Mouse (Mus musculus) thymus, postnatal 4 days (tissue): ENCODE data around the gene Ripor2.

Experiments used
- DNase-seq: peaks from one replicate; pipeline ENCODE4 v3.0.0; 2021

The Ripor2 gene

DNA sequence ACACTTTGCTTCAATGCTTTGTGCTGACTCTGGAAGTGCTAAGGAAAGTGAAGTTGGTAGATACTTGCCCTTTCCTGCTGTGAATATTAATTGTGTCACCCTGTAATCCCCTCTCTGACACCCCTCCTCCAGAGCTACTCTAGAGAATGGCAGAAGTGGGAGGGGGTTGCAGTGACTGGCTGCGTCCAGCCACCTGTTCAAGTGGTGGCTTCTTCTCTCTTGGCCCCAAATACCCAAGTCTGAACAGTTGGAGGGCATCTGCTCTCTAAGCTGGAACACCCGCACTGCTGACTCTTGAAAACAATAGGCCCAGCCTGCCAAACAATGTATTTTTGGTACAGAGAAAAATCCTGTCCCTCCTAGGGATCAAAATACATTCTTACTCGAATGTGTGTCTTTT lies 69.0 kb downstream of the Ripor2 start:
- DNase-seq = no peak

- no peak for DNase-seq
Measured at GRCm38 (mm10) chr13:24654919-24655635, 73.1 kb downstream of the Ripor2 start.

DNA sequence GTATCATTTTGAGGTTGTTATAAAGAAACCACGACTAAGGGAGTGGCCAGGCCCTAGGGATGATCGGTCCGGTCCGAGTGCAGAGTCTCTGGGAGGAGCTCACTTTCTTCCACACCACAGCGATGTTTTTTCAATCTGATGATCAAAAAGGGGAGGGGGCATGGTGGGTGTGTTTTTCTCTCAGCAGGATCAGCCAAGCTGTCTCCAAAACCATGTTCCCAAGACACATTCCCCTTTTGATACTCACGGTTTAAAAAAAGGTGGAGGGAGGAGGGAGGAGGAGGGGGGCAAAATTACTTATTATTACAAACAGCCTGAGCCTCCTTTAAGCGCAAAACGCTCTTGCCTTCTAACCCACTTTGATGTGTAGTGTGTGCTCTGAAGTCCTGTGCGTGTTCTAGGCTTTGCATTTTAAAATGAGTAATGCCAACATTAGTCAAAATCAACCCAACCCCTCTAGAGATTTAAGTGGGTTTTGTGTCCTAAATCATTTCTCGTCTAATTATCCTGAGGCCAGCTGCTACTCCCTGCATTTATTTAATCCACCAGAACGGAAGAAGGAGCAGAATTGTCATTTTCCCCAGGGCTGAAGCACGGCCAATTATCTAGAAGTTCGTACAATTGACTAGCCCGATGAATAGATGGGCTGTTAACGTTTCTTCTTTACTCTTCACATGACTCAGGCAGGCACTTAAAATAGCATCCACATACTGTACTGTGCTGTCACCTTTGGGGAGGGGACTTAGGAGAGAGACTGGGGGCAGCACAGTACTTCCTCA lies 74.9 kb downstream of the Ripor2 start:
- no peak for DNase-seq

DNA sequence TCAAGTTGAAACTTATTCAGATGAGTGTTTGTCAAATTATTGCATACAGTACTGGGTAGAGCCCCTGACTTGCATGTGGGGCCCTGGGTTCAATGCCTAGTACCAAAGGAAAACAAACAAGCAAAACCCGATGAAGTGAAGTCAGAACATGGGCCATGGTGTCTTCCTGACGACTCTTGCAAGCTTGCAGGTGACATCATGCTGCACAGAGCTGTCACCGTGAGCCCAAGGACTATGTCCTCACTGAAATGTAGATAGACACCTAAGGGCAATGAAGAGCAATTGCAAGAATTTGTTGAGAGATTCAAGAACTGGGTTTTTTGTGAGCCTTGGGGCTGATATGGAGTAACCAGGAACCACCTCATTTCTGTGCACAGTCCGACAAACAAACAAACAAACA lies 84.8 kb downstream of the Ripor2 start:
- no peak for DNase-seq

- no peak for DNase-seq
Measured at GRCm38 (mm10) chr13:24668556-24668955, 86.6 kb downstream of the Ripor2 start.

DNA sequence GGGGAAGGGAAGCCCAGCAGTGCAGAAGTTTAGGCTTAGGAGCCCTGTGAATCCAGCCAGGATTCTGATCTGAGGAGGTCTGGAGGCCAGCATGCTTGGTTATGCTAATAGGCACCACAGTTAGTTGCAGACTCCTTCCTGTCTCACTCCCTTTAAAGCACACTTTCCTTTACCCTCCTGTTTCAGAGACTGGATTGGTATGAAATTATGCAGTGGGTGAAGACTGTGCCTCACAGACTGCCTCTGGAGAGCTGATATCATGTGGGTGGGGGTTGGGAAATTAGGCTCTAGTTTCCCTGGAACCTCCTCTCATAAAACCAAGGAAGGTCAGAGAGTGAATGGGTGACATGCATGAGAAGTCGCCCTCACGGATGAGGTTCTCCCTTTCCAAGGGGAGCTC lies 88.7 kb downstream of the Ripor2 start:
- no peak for DNase-seq

DNA sequence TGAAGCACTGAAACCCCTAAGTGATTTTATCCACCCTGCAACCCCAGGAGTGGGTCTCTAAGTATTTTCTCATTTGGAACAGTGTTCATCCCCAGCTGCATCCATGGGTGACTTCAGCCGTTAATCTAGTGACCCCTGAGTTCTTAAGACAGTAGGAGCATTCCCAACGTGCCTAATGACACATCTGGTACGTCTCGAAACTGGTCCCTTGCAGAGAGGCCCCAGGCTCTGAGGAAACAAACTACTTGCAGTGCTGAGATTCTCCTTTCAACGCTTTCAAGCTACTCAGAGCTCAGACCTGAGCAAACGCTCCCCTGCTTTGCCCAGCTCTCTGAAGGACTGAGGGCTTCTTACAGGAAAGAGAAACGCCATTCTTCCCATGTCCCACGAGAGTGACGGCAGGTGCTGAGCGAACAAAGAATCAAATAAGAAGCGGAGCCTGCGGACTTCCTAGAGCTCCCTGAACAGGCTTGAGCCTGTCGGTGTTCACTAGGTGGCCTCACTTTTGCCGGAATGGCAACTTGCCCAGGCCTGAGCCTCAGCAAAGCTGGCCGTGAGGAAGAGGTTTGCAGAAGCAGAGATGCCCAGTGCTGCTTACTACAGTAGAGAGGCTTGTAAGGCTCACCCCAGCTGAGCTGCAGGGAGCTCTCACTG lies 97.2 kb downstream of the Ripor2 start:
- no peak for DNase-seq

DNA sequence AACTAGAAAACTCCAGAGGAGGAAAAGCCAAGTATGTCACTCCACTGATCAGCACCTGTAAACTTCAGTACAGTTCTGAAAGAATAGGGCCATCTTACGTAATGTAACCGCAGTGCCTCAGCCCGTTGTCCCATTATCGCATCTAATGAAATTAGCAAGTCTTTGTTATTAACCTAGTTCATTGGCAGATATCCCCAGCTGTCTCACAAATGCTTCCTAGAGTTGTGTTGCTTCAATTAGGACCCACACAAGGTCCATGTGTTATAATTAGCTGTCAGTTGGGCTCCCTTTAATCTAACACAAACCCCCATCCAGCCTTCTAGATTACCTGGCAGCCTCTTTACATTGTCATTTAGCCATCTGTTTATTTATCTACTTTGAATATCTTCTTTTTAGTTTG lies 99.0 kb downstream of the Ripor2 start:
- no peak for DNase-seq

DNA sequence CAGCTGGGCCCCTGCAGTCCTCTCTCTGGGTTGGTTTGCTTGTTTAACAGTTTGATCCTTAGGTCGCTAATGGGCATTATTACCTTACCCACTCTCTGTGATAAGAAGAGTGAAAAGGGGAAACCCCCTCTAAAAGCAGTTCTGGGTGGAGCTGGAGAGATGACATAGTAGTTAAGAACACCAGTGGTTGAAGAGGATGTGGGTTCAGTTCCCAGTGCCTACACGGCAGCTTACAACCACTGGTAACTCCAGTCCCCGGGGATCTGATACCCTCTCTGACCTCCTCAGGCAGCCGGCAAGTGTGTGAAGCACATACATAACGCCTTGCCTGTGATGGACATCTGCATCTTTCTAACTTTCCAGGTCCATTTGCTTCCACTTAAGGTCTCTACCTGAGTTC lies 100.4 kb downstream of the Ripor2 start:
- DNase-seq = no peak

GRCm38 (mm10) chr13:24684503-24684902 lies 102.5 kb downstream of the Ripor2 start:
- no peak for DNase-seq

DNA sequence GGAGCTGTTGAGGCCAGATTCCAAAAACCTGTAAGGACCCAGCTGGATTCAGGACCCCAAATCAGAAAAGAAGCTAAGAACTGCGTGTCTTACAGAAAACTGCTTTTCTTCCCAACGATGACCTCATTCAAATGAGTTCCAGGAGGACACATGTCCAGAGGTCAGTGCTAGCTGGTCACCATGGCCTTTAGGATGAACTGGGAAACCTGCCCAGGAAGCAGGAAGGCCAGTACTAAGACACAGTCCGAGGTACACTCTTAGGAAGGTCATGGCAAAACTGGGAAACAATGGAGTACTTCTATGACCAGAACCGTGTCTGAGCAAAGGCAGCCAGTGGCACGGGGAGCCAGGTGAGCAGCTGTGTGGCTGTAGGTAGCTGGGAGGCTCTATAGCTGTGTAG lies 103.9 kb downstream of the Ripor2 start:
- no peak for DNase-seq

- peak; percentile 80 for DNase-seq
Measured at GRCm38 (mm10) chr13:24686705-24687665, 105.0 kb downstream of the Ripor2 start.

DNA sequence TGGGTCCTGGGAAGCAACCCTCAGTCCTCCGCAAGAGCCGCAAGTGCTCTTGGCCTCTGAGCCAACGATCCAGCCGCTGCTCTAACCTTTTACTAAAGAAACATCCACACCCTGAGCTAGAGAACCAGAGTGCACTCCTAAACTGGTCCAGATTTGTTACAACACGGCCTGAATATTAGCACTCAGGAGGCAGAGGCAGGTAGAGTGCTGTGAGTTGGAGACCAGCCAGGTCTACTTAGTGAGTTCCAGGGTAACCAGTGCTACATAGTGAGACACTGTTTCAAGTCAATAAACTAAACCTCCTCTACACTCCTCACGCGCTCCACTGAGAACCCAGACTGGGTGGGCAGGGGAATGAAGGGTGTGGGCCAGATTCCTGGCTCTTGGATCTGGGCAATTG lies 111.3 kb downstream of the Ripor2 start:
- DNase-seq = no peak

DNA sequence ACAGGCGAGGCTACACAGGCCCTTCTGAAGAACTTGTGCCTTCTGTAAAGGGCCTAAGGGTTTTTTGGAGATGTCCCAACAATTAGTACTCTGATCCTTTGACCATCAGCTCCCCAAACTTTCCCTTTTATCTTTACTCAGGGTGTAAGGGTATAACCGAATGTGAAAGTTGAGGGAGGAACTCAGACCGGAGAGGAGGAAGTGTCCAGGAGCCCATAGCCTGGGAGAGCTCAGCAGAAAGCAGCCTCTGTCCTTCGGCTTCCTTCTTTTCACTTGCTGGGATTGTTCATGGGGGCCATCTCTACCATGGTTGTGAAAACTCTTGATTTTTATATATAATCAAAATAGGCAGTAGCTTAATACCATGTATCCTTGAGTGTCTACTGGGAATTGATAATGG lies 116.8 kb downstream of the Ripor2 start:
- DNase-seq = no peak

DNA sequence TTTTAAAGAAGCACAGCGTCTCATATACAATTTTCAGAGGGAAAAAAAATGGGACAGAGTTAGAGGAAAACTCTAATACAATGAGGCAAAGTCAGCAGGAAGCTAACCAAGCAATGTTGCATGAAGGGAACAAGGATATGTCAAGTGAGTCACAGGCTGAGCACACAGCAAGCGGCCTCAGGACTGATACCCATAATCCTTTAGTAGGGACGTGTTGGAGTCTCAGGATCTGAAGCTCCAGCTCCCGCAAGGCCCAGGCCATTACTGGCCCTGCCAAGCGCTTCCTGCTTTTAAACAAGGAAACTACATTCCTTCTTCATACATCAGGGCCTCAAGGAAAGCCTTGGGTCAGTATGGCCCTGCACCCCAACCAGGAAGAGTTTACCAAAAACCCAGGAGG lies 120.1 kb downstream of the Ripor2 start:
- DNase-seq = no peak

DNA sequence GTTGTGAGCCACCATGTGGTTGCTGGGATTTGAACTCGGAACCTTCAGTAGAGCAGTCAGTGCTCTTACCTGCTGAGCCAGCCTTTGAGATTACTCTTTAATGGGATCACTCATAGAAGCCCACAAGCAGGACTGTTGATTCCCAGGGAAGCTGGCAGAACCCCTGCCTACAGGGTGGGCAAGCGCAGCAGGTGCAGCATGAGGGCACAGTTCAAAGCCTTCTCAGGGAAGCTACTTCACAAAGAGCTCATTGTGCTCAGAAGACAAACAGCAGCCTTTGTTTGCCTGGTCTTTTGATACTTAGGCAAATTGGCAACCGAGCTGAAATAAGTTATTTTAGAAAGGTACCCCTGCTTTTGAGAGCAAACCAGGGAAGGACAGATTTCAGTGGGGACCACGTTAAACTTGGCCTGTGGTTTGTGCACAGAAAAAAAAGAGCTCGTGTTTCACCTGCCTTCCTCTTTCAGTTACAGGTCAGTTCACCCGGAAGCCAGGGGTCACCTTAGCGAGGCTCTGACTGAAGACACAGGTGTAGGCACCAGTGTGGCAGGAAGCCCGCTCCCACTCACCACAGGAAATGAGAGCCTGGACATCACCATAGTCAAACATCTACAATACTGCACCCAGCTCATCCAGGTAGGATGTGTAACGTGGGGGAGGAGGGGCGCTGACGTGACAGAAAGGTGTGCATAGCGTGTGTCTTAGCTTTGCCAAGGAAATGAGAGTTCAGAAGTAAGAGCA lies 127.8 kb downstream of the Ripor2 start:
- DNase-seq = peak; percentile 59

GRCm38 (mm10) chr13:24710968-24711367 lies 129.0 kb downstream of the Ripor2 start:
- DNase-seq = peak; percentile 22

GRCm38 (mm10) chr13:24712581-24713130 lies 130.7 kb downstream of the Ripor2 start:
- no peak for DNase-seq

DNA sequence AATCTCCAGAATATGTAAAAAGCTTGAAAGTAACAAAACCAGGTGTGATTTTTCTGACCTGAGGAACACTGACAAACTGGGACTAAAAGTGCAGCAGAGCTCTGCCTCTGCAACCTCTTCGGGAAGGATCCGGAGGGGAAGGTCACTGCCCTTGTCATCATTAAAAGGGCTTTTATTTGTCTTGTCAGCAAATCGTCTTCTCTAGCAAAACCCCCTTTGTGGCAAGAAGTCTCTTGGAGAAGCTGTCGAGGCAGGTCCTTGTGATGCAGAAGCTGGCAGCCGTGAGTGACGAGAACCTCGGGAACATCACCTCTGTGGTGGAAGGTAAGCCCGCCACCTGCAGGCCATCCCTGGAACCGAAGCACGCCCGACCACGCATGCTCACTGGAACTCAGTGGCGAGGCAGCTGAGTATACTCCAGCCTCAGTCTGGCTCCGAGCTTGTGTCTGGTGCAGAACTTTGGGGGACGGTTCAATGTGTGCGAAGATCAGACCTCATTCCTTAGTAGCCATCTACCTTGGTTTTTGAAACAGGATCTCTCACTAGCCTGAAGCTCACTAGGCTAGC lies 131.5 kb downstream of the Ripor2 start:
- peak; percentile 93 for DNase-seq

- no peak for DNase-seq
Measured at GRCm38 (mm10) chr13:24714360-24714885, 132.4 kb downstream of the Ripor2 start.

- DNase-seq = no peak
Measured at GRCm38 (mm10) chr13:24715601-24716000, 133.6 kb downstream of the Ripor2 start.
